Mouse (Mus musculus) neural tube, embryonic 15.5 days (tissue): ENCODE data around the gene Atpaf2. TPM values are rescaled to one million over a fixed set of nuclear protein-coding genes. Genes with fewer than 3 reads are reported as not detected.

Experiments used
- ATAC-seq: fragments of 200-750 bp; cut with Nextera tagmentation; 2 replicates; pipeline ENCODE4 v1.8.0; 2017; ENCODE audit warnings: mild to moderate bottlenecking, moderate TSS enrichment, moderate library complexity; ENCODE audit not compliant: low FRiP score
- H3K27ac ChIP-seq: fragments of 300-500 bp; sonication (generic); replicated peaks from 2 replicates; pipeline ENCODE4 v1.5.1; 2015; ENCODE audit warnings: mild to moderate bottlenecking, inconsistent platforms
- H3K27me3 ChIP-seq: fragments of 300-500 bp; sonication (generic); replicated peaks from 2 replicates; pipeline ENCODE4 v1.6.1; 2015; ENCODE audit warnings: inconsistent platforms
- H3K36me3 ChIP-seq: fragments of 300-500 bp; sonication (generic); 2 replicates; pipeline ENCODE4 v1.6.1; 2015; ENCODE audit warnings: inconsistent platforms
- H3K4me1 ChIP-seq: fragments of 300-500 bp; sonication (generic); 2 replicates; pipeline ENCODE4 v1.6.1; 2015; ENCODE audit warnings: inconsistent platforms
- H3K4me2 ChIP-seq: fragments of 300-500 bp; sonication (generic); 2 replicates; pipeline ENCODE4 v1.6.1; 2015; ENCODE audit warnings: inconsistent platforms, mild to moderate bottlenecking, moderate library complexity
- H3K4me3 ChIP-seq: fragments of 300-500 bp; sonication (generic); replicated peaks from 2 replicates; pipeline ENCODE4 v1.5.1; 2015; ENCODE audit warnings: mild to moderate bottlenecking, inconsistent platforms
- H3K9ac ChIP-seq: fragments of 300-500 bp; sonication (generic); replicated peaks from 2 replicates; pipeline ENCODE4 v1.6.1; 2015; ENCODE audit warnings: mild to moderate bottlenecking, inconsistent platforms
- H3K9me3 ChIP-seq: fragments of 300-500 bp; sonication (generic); replicated peaks from 2 replicates; pipeline ENCODE4 v1.6.1; 2016; ENCODE audit warnings: inconsistent platforms
- WGBS: fragments of 180-500 bp; shearing (Covaris S2); methylation state at CpG from one replicate; pipeline ENCODE4 v1.1.7; 2015; ENCODE audit warnings: mixed read lengths; 5-methylcytosine and 5-hydroxymethylcytosine counted together
- polyA plus RNA-seq: library from polyadenylated mRNA; unstranded; fragments of >200 nt; fragmentation: Nextera tagmentation; extraction: Ambion mirVana; gene quantifications from 2 replicates; pipeline ENCODE4 v1.2.1, GENCODE M21; 2015

The Atpaf2 gene
- polyA plus RNA-seq, 1 experiment from 2014 or later, result 45.7 TPM

GRCm38 (mm10) chr11:60360631-60361201 lies 57.5 kb downstream of the Atpaf2 start:
- H3K4me2 ChIP-seq, result no peak overlapping the region
- no peak overlapping the region for H3K27ac ChIP-seq
- H3K27me3 ChIP-seq, result no peaks in the 10 kb centered on the region
- H3K9ac ChIP-seq, result no peak overlapping the region
- no peaks in the 10 kb centered on the region for H3K4me1 ChIP-seq
- 78% methylated on average over 5 of the region's 5 CpGs for WGBS
- no peaks in the 10 kb centered on the region for H3K36me3 ChIP-seq
- H3K4me3 ChIP-seq, result no peak overlapping the region
- no peak for ATAC-seq
- H3K9me3 ChIP-seq, result no peaks in the 10 kb centered on the region

GRCm38 (mm10) chr11:60359936-60360335 lies 58.3 kb downstream of the Atpaf2 start:
- no peaks in the 10 kb centered on the region for H3K4me1 ChIP-seq
- no peaks in the 10 kb centered on the region for H3K27me3 ChIP-seq
- WGBS, result 71% methylated on average over 1 of the region's 1 CpGs
- no peak overlapping the region for H3K9ac ChIP-seq
- no peak overlapping the region for H3K4me3 ChIP-seq
- H3K36me3 ChIP-seq, result no peaks in the 10 kb centered on the region
- no peak for ATAC-seq
- no peak overlapping the region for H3K27ac ChIP-seq
- no peak overlapping the region for H3K4me2 ChIP-seq
- no peaks in the 10 kb centered on the region for H3K9me3 ChIP-seq

GRCm38 (mm10) chr11:60359138-60359537 lies 59.1 kb downstream of the Atpaf2 start:
- H3K4me3 ChIP-seq, result no peak overlapping the region
- no peak for ATAC-seq
- H3K27me3 ChIP-seq, result no peaks in the 10 kb centered on the region
- H3K4me1 ChIP-seq, result no peaks in the 10 kb centered on the region
- WGBS, result 72% methylated on average over 5 of the region's 5 CpGs
- no peaks in the 10 kb centered on the region for H3K36me3 ChIP-seq
- no peak overlapping the region for H3K4me2 ChIP-seq
- no peak overlapping the region for H3K27ac ChIP-seq
- no peak overlapping the region for H3K9ac ChIP-seq
- H3K9me3 ChIP-seq, result no peaks in the 10 kb centered on the region

- Histone ChIP-seq H3K4me2 (no peak overlapping the region), H3K4me3 (no peak overlapping the region), H3K9ac (no peak overlapping the region), H3K27ac (no peak overlapping the region), H3K36me3 (no peaks in the 10 kb centered on the region), H3K4me1 (peaks cover 1% of the 10 kb centered on the region), H3K27me3 (no peaks in the 10 kb centered on the region), H3K9me3 (no peaks in the 10 kb centered on the region)
- ATAC-seq, result no peak
- 83% methylated on average over 7 of the region's 7 CpGs for WGBS
Observed at GRCm38 (mm10) chr11:60358548-60358947, 59.7 kb downstream of the Atpaf2 start.

GRCm38 (mm10) chr11:60357116-60357515 lies 61.1 kb downstream of the Atpaf2 start:
- no peak overlapping the region for H3K4me2 ChIP-seq
- H3K27ac ChIP-seq, result no peak overlapping the region
- 56% methylated on average over 1 of the region's 1 CpGs for WGBS
- H3K9me3 ChIP-seq, result no peaks in the 10 kb centered on the region
- peaks cover 6% of the 10 kb centered on the region for H3K4me1 ChIP-seq
- H3K9ac ChIP-seq, result no peak overlapping the region
- H3K4me3 ChIP-seq, result no peak overlapping the region
- no peaks in the 10 kb centered on the region for H3K27me3 ChIP-seq
- H3K36me3 ChIP-seq, result no peaks in the 10 kb centered on the region
- ATAC-seq, result no peak

- WGBS, result 94% methylated on average over 2 of the region's 2 CpGs
Observed at GRCm38 (mm10) chr11:60355952-60356351, 62.3 kb downstream of the Atpaf2 start.

GRCm38 (mm10) chr11:60352559-60353411 lies 65.5 kb downstream of the Atpaf2 start, which contains the start of the genes Tom1l2 and Drc3:
TSS of gene Tom1l2 (minus strand) at chr11:60352905.
TSS of gene Drc3 (plus strand) at chr11:60353329.
- Histone ChIP-seq H3K9me3 (no peaks in the 10 kb centered on the region), H3K9ac (peak within 1 kb of the TSS; percentile 71), H3K27me3 (no peaks in the 10 kb centered on the region), H3K36me3 (no peaks in the 10 kb centered on the region), H3K4me1 (peaks cover 26% of the 10 kb centered on the region), H3K4me3 (peak within 1 kb of the TSS; percentile 86), H3K27ac (peak within 1 kb of the TSS; percentile 87), H3K4me2 (peak within 1 kb of the TSS; percentile 85)
- ATAC-seq, result peak; percentile 99
- under 1% methylated on average over 57 of the region's 57 CpGs for WGBS

More at GRCm38 (mm10) chr11:60355952-60356351, 62.3 kb downstream of the Atpaf2 start:
- Histone ChIP-seq H3K36me3 (no peaks in the 10 kb centered on the region), H3K4me1 (peaks cover 17% of the 10 kb centered on the region), H3K9ac (no peak overlapping the region), H3K4me2 (no peak overlapping the region), H3K27ac (no peak overlapping the region), H3K27me3 (no peaks in the 10 kb centered on the region), H3K4me3 (no peak overlapping the region), H3K9me3 (no peaks in the 10 kb centered on the region)
- ATAC-seq, result no peak

- ATAC-seq, result no peak
- 30% methylated on average over 11 of the region's 11 CpGs for WGBS
Observed at GRCm38 (mm10) chr11:60351925-60352371, 66.3 kb downstream of the Atpaf2 start.

GRCm38 (mm10) chr11:60351388-60351787 lies 66.9 kb downstream of the Atpaf2 start:
- Histone ChIP-seq H3K4me2 (peak overlapping the region; percentile 85), H3K4me3 (peak overlapping the region; percentile 86), H3K4me1 (peaks cover 33% of the 10 kb centered on the region), H3K9ac (peak overlapping the region; percentile 71; the same call in 1 of the 2 replicates), H3K27me3 (no peaks in the 10 kb centered on the region), H3K36me3 (no peaks in the 10 kb centered on the region), H3K9me3 (no peaks in the 10 kb centered on the region), H3K27ac (peak overlapping the region; percentile 87; the same call in 1 of the 2 replicates)
- WGBS, result 60% methylated on average over 2 of the region's 2 CpGs
- ATAC-seq, result no peak

More at GRCm38 (mm10) chr11:60351925-60352371, 66.3 kb downstream of the Atpaf2 start:
- peak overlapping the region; percentile 85 for H3K4me2 ChIP-seq
- peak overlapping the region; percentile 87 for H3K27ac ChIP-seq
- peak overlapping the region; percentile 86 for H3K4me3 ChIP-seq
- H3K4me1 ChIP-seq, result peaks cover 28% of the 10 kb centered on the region
- no peaks in the 10 kb centered on the region for H3K9me3 ChIP-seq
- no peaks in the 10 kb centered on the region for H3K27me3 ChIP-seq
- peak overlapping the region; percentile 71 for H3K9ac ChIP-seq
- H3K36me3 ChIP-seq, result no peaks in the 10 kb centered on the region

Other genes with a start within 250 kb of the Atpaf2 start
- gene Srebf1, start 195.9 kb downstream of the Atpaf2 start, polyA plus RNA-seq, result 44.2 and 50.0 TPM in 2 replicates
- 66.3 and 68.9 TPM in 2 replicates for gene Tom1l2, start 65.6 kb downstream of the Atpaf2 start, polyA plus RNA-seq
- gene Drc3, start 65.1 kb downstream of the Atpaf2 start, polyA plus RNA-seq, result 5.3 and 6.2 TPM in 2 replicates
- 22.5 and 24.2 TPM in 2 replicates for gene Gid4, start 1.3 kb downstream of the Atpaf2 start, polyA plus RNA-seq
- gene Drg2, start 36.1 kb upstream of the Atpaf2 start, polyA plus RNA-seq, result 94.6 and 98.5 TPM in 2 replicates
- 0.28 TPM in 2 replicates for gene Myo15, start 50.9 kb upstream of the Atpaf2 start, polyA plus RNA-seq
- gene Alkbh5, start 117.9 kb upstream of the Atpaf2 start, polyA plus RNA-seq, result 18.6 and 23.1 TPM in 2 replicates